Mouse (Mus musculus): ENCODE measurements around the gene Ascc1. TPM values are rescaled to one million over a fixed set of nuclear protein-coding genes. Genes with fewer than 3 reads are reported as not detected.

Gene Ascc1
- polyA plus RNA-seq, 2 experiments: 10.7 to 16.8 TPM

DNA sequence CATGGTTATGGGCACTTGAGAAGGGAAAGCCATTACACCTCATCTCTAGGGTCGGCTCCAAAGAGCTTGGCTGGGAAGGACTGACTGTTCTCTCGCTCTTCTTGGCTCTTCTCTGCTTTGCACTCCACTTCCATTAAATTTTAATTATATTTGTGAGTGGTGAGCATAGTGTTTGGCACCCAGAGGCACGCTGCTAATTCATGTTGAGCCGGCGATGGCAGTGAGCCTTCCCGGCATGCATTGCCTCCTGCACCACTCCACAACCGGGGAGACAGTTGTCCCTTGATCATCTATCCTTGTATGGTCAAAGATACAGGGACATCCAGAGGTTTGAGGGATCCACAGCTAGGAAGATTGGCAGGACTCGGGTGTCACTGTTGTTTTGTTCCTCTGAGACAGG lies 107.4 kb downstream of the Ascc1 start:
- Histone ChIP-seq H3K27me3 (ENCODE audit: control insufficient read depth, insufficient read depth, low read length) (peaks cover 46% of the 10 kb centered on the region), H3K27ac (no peak overlapping the region), H3K36me3 (replicated peaks; ENCODE audit: control insufficient read depth, insufficient read depth, low read depth) (no peaks in the 10 kb centered on the region), H3K4me2 (ENCODE audit: low read depth) (no peak overlapping the region), H3K4me3 (ENCODE audit: insufficient read depth in 1 of 2, low read depth in 2 of 2, low read length in 2 of 2) (no peak overlapping the region), H3K9ac (replicated peaks) (no peak overlapping the region), H3K9me3 (ENCODE audit: control insufficient read depth, low read length) (no peaks in the 10 kb centered on the region), H3K4me1 (replicated peaks; ENCODE audit: control insufficient read depth in 2 of 2, insufficient read depth in 2 of 2, low read length in 1 of 2) (no peaks in the 10 kb centered on the region)
- ATAC-seq (ENCODE audit: insufficient read depth): no peak
- TF ChIP-seq EP300 (IDR thresholded peaks at IDR 0.05; ENCODE audit: low read depth) (no peak), CTCF (IDR thresholded peaks at IDR 0.05; ENCODE audit: low read depth) (no peak)
- DNase-seq (ENCODE audit: low read depth in 3 of 3, low spot score in 3 of 3): no peak
- 65% methylated on average over 8 of the region's 8 CpGs for WGBS (ENCODE audit: insufficient replicate concordance)

DNA sequence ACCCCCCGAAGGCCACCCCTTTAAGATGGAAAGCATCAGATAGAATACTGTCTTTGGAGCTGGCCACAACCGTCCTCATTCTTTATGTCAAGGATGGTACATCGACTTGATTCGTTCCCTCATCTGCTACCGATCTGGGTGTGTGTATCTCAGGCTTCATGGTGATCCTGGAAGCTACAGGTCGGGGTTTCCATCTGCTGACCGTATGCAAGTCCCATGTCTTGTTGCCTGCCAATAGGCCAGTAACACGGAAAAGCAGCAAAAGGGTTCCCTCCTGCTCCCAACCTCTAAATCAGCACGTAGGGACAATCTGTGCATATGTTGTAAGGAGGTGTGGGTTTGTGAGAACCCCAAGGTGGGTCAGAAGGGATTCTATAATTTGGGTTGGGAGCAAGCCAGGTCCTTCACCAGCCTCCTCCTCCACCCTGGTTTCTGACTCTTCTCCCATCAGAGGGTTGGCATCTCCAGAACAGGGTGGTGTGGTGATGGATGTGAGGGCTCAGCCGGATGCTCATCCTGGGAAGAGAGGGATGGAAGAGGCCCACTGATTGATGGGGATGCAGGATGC lies 108.4 kb downstream of the Ascc1 start:
- H3K27me3 ChIP-seq (ENCODE audit: control insufficient read depth, insufficient read depth, low read length): peaks cover 36% of the 10 kb centered on the region

DNA sequence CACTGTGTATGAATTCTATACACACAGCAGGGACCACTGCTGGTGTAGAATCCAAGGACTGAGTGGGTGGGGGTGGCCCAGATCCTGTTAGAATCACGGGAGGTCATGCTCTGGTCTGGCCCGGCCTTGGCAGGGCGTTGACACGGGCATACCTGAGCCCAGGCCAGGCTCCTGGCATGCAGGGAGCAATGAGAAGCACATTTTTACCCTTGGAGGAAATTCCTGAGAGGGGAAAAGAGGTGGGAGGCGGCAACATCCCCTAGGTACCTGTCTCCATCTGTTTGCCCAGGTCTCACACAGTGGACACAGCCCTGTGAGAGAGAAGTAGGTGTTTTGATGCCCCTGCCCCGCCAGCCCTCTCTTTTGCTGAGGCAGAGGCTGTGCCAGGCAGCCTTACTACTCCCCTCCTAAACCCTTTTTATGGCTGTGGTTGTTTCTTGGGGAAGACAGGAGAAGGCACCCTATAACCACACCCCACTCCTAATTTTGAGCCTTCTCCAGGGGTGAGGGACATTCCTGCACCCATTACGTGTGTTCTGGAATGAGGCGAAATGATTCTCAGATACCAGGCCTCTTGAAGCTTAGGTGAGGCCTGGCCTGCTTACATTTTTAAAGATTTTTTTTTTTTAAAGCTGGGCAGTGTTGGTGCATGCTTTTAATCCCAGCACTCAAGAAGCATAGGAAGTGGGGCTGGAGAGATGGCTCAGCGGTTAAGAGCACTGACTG lies 111.5 kb downstream of the Ascc1 start:
- no peak for DNase-seq (ENCODE audit: low read depth in 3 of 3, low spot score in 3 of 3)
- 70% methylated on average over 9 of the region's 9 CpGs for WGBS (ENCODE audit: insufficient replicate concordance)
- Histone ChIP-seq H3K36me3 (replicated peaks; ENCODE audit: control insufficient read depth, insufficient read depth, low read depth) (no peaks in the 10 kb centered on the region), H3K4me1 (replicated peaks; ENCODE audit: control insufficient read depth in 2 of 2, insufficient read depth in 2 of 2, low read length in 1 of 2) (no peaks in the 10 kb centered on the region), H3K9ac (replicated peaks) (no peak overlapping the region), H3K27ac (no peak overlapping the region), H3K9me3 (ENCODE audit: control insufficient read depth, low read length) (no peaks in the 10 kb centered on the region), H3K27me3 (ENCODE audit: control insufficient read depth, insufficient read depth, low read length) (peaks cover 7% of the 10 kb centered on the region; the same call in 1 of the 2 replicates), H3K4me2 (ENCODE audit: low read depth) (no peak overlapping the region), H3K4me3 (ENCODE audit: insufficient read depth in 1 of 2, low read depth in 2 of 2, low read length in 2 of 2) (no peak overlapping the region)
- TF ChIP-seq CTCF (IDR thresholded peaks at IDR 0.05; ENCODE audit: low read depth) (no peak), EP300 (IDR thresholded peaks at IDR 0.05; ENCODE audit: low read depth) (no peak)
- no peak for ATAC-seq (ENCODE audit: insufficient read depth)

More for the DNA sequence above, 108.4 kb downstream of the Ascc1 start:
- no peak for TF ChIP-seq CTCF (IDR thresholded peaks at IDR 0.05; ENCODE audit: low read depth)
- TF ChIP-seq EP300 (IDR thresholded peaks at IDR 0.05; ENCODE audit: low read depth): no peak
- Histone ChIP-seq H3K27ac (no peak overlapping the region), H3K4me3 (ENCODE audit: insufficient read depth in 1 of 2, low read depth in 2 of 2, low read length in 2 of 2) (no peak overlapping the region), H3K4me2 (ENCODE audit: low read depth) (no peak overlapping the region), H3K9ac (replicated peaks) (no peak overlapping the region), H3K9me3 (ENCODE audit: control insufficient read depth, low read length) (no peaks in the 10 kb centered on the region), H3K4me1 (replicated peaks; ENCODE audit: control insufficient read depth in 2 of 2, insufficient read depth in 2 of 2, low read length in 1 of 2) (no peaks in the 10 kb centered on the region), H3K36me3 (replicated peaks; ENCODE audit: control insufficient read depth, insufficient read depth, low read depth) (no peaks in the 10 kb centered on the region)
- ATAC-seq (ENCODE audit: insufficient read depth) (no peak), DNase-seq (ENCODE audit: low read depth in 3 of 3, low spot score in 3 of 3) (no peak)
- 62% methylated on average over 10 of the region's 10 CpGs for WGBS (ENCODE audit: insufficient replicate concordance)

DNA sequence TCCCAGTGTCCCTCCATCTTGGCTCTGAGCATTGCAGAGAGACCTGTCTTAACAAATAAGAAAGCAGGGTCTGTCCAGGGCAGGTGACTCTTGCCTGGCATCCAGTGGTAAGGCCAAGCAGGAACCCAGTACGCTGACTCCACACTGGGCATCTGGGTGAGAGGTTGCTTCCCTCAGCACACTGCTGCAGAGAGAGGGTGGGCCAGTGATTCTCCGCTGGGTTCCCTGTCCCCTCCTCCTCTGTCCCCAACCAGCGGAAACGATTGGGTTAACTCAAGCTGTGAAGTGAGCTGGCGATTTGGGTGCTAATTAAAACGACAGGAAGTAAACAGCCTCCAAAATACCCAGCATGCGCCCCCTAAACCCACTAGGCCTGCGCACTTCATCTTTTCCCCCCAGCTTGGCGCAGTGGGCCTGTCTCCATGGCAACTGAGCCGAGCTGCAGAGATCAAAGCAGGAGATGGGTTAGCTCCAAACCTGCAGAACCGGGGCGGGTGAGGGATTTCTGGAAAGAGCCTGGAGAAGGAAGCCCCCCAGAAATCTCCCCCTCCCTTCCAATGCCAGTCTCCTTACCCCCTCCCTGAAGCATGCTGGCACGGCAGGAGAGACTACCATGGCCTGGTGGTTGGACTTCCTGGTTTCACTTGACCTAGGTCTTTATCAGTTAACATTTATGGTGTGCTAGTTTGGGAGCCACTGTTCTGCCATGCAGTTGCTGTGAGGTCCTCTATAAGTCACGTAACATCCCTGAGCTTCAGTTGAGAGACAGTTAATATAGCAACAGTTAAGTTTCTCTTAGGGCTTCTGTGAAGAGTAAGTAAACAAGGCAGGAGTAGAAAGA lies 113.0 kb downstream of the Ascc1 start:
- no peak overlapping the region for H3K9ac ChIP-seq (replicated peaks)
- TF ChIP-seq CTCF (IDR thresholded peaks at IDR 0.05; ENCODE audit: low read depth) (no peak), EP300 (IDR thresholded peaks at IDR 0.05; ENCODE audit: low read depth) (no peak)
- DNase-seq (ENCODE audit: low read depth in 3 of 3, low spot score in 3 of 3): no peak
- no peak overlapping the region for H3K4me3 ChIP-seq (ENCODE audit: insufficient read depth in 1 of 2, low read depth in 2 of 2, low read length in 2 of 2)
- no peaks in the 10 kb centered on the region for H3K4me1 ChIP-seq (replicated peaks; ENCODE audit: control insufficient read depth in 2 of 2, insufficient read depth in 2 of 2, low read length in 1 of 2)
- no peaks in the 10 kb centered on the region for H3K9me3 ChIP-seq (ENCODE audit: control insufficient read depth, low read length)
- no peak for ATAC-seq (ENCODE audit: insufficient read depth)
- no peaks in the 10 kb centered on the region for H3K36me3 ChIP-seq (replicated peaks; ENCODE audit: control insufficient read depth, insufficient read depth, low read depth)
- H3K4me2 ChIP-seq (ENCODE audit: low read depth): no peak overlapping the region
- no peaks in the 10 kb centered on the region; the same call in 1 of the 2 replicates for H3K27me3 ChIP-seq (ENCODE audit: control insufficient read depth, insufficient read depth, low read length)
- 10% methylated on average over 14 of the region's 14 CpGs for WGBS (ENCODE audit: insufficient replicate concordance)
- H3K27ac ChIP-seq: no peak overlapping the region

DNA sequence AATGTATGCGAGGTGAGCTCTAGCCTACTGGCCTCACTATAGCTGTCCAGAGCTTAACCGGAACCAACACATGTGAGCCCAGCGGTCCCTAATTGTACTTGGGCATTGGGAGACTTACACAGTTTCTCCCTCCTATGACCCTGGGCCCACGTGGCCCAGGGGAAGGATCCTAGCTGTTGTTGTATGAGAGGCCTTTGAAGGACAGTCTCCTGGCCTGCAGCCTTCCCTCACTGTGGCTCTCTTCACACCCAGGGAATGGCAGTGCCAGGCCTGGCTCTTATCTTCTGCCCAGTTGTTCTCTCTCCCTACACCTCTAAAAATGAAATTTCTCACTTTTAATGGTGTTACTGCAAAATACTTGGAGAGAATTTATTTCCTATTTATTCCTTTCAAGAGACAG lies 114.4 kb downstream of the Ascc1 start:
- Histone ChIP-seq H3K4me2 (ENCODE audit: low read depth) (no peak overlapping the region), H3K4me1 (replicated peaks; ENCODE audit: control insufficient read depth in 2 of 2, insufficient read depth in 2 of 2, low read length in 1 of 2) (no peaks in the 10 kb centered on the region), H3K9me3 (ENCODE audit: control insufficient read depth, low read length) (no peaks in the 10 kb centered on the region), H3K27ac (no peak overlapping the region), H3K27me3 (ENCODE audit: control insufficient read depth, insufficient read depth, low read length) (no peaks in the 10 kb centered on the region), H3K4me3 (ENCODE audit: insufficient read depth in 1 of 2, low read depth in 2 of 2, low read length in 2 of 2) (no peak overlapping the region), H3K9ac (replicated peaks) (no peak overlapping the region), H3K36me3 (replicated peaks; ENCODE audit: control insufficient read depth, insufficient read depth, low read depth) (no peaks in the 10 kb centered on the region)
- DNase-seq (ENCODE audit: low read depth in 3 of 3, low spot score in 3 of 3) (no peak), ATAC-seq (ENCODE audit: insufficient read depth) (no peak)
- no peak for TF ChIP-seq CTCF (IDR thresholded peaks at IDR 0.05; ENCODE audit: low read depth)
- TF ChIP-seq EP300 (IDR thresholded peaks at IDR 0.05; ENCODE audit: low read depth): no peak
- 50% methylated on average over 4 of the region's 4 CpGs for WGBS (ENCODE audit: insufficient replicate concordance)

Data from liver, embryonic 14.5 days (tissue).